Mouse (Mus musculus) limb, embryonic 11.5 days (tissue): Measurements from ENCODE around the gene Bcl7a. TPM values are rescaled to one million over a fixed set of nuclear protein-coding genes. Genes with fewer than 3 reads are reported as not detected.

Source experiments
- ATAC-seq: fragments of 200-750 bp; cut with Nextera tagmentation; 2 replicates; pipeline ENCODE4 v1.8.0; 2017; ENCODE audit warnings: low read depth; ENCODE audit not compliant: insufficient number of reproducible peaks, low FRiP score, low TSS enrichment
- DNase-seq: peaks from one replicate; pipeline ENCODE4 v3.0.0-alpha.2; 2015; ENCODE audit warnings: low spot score
- H3K27ac ChIP-seq: fragments of 300-500 bp; sonication (generic); replicated peaks from 2 replicates; pipeline ENCODE4 v1.5.1; 2014; ENCODE audit warnings: low read depth, mild to moderate bottlenecking, low read length
- H3K27me3 ChIP-seq: fragments of 300-500 bp; sonication (generic); 2 replicates; pipeline ENCODE4 v1.6.1; 2014; ENCODE audit warnings: mild to moderate bottlenecking, low read length, mixed read lengths; ENCODE audit not compliant: control insufficient read depth, insufficient read depth
- H3K36me3 ChIP-seq: fragments of 300-500 bp; sonication (generic); 2 replicates; pipeline ENCODE4 v1.6.1; 2014; ENCODE audit warnings: mild to moderate bottlenecking, low read length, moderate library complexity, mixed read lengths; ENCODE audit not compliant: control insufficient read depth, insufficient read depth
- H3K4me1 ChIP-seq: fragments of 300-500 bp; sonication (generic); 2 replicates; pipeline ENCODE4 v1.6.1; 2014; ENCODE audit warnings: low read length, mixed read lengths; ENCODE audit not compliant: control insufficient read depth, insufficient read depth
- H3K4me2 ChIP-seq: fragments of 300-500 bp; sonication (generic); 2 replicates; pipeline ENCODE4 v1.6.1; 2014; ENCODE audit warnings: low read depth, mild to moderate bottlenecking, moderate library complexity; ENCODE audit not compliant: severe bottlenecking
- H3K4me3 ChIP-seq: fragments of 300-500 bp; sonication (generic); 2 replicates; pipeline ENCODE4 v1.5.1; 2014; ENCODE audit warnings: low read depth, low read length
- H3K9ac ChIP-seq: fragments of 300-500 bp; sonication (generic); 2 replicates; pipeline ENCODE4 v1.6.1; 2014; ENCODE audit warnings: mild to moderate bottlenecking, low read length
- H3K9me3 ChIP-seq: fragments of 300-500 bp; sonication (generic); 2 replicates; pipeline ENCODE4 v1.6.1; 2016; ENCODE audit warnings: low read length; ENCODE audit not compliant: control insufficient read depth
- WGBS: fragments of 180-500 bp; shearing (Covaris S2); extraction: QIAGEN DNeasy Blood & Tissue Kit; methylation state at CpG from one replicate; pipeline ENCODE4 v1.1.7; 2014; 5-methylcytosine and 5-hydroxymethylcytosine counted together
- polyA plus RNA-seq: library from polyadenylated mRNA; unstranded; fragments of >200 nt; fragmentation: Nextera tagmentation; extraction: Ambion mirVana; gene quantifications from 2 replicates; pipeline ENCODE4 v1.2.1, GENCODE M21; 2014

Bcl7a gene
- polyA plus RNA-seq, 1 experiment from 2014 or later = 44.4 TPM

GRCm38 (mm10) chr5:123406952-123407351 lies 63.3 kb downstream of the Bcl7a start:
- H3K9me3 ChIP-seq = no peaks in the 10 kb centered on the region
- no peak for DNase-seq
- no peaks in the 10 kb centered on the region for H3K27me3 ChIP-seq
- 43% methylated on average over 2 of the region's 2 CpGs for WGBS
- no peaks in the 10 kb centered on the region for H3K4me1 ChIP-seq
- no peak overlapping the region for H3K4me3 ChIP-seq
- no peaks in the 10 kb centered on the region for H3K36me3 ChIP-seq
- no peak for ATAC-seq
- no peak overlapping the region for H3K27ac ChIP-seq
- no peak overlapping the region for H3K9ac ChIP-seq
- no peak overlapping the region for H3K4me2 ChIP-seq

- no peak for ATAC-seq
- WGBS = 79% methylated on average over 3 of the region's 3 CpGs
- no peak for DNase-seq
Measured at GRCm38 (mm10) chr5:123408176-123408575, 64.5 kb downstream of the Bcl7a start.

GRCm38 (mm10) chr5:123412193-123412592 lies 68.6 kb downstream of the Bcl7a start:
- Histone ChIP-seq H3K9ac (no peak overlapping the region), H3K27ac (no peak overlapping the region), H3K4me2 (no peak overlapping the region), H3K9me3 (no peaks in the 10 kb centered on the region), H3K4me1 (no peaks in the 10 kb centered on the region), H3K27me3 (no peaks in the 10 kb centered on the region), H3K36me3 (no peaks in the 10 kb centered on the region), H3K4me3 (no peak overlapping the region)
- no peak for ATAC-seq
- DNase-seq = no peak
- 73% methylated on average over 4 of the region's 4 CpGs for WGBS

More at GRCm38 (mm10) chr5:123408176-123408575, 64.5 kb downstream of the Bcl7a start:
- H3K27me3 ChIP-seq = no peaks in the 10 kb centered on the region
- no peak overlapping the region for H3K4me3 ChIP-seq
- H3K27ac ChIP-seq = no peak overlapping the region
- H3K4me2 ChIP-seq = no peak overlapping the region
- H3K9me3 ChIP-seq = no peaks in the 10 kb centered on the region
- no peak overlapping the region for H3K9ac ChIP-seq
- no peaks in the 10 kb centered on the region for H3K4me1 ChIP-seq
- H3K36me3 ChIP-seq = no peaks in the 10 kb centered on the region

GRCm38 (mm10) chr5:123413866-123414363 lies 70.3 kb downstream of the Bcl7a start:
- Histone ChIP-seq H3K27ac (no peak overlapping the region), H3K36me3 (no peaks in the 10 kb centered on the region), H3K4me1 (no peaks in the 10 kb centered on the region), H3K9ac (no peak overlapping the region), H3K4me2 (no peak overlapping the region), H3K4me3 (no peak overlapping the region), H3K9me3 (no peaks in the 10 kb centered on the region), H3K27me3 (no peaks in the 10 kb centered on the region)
- 88% methylated on average over 2 of the region's 2 CpGs for WGBS
- DNase-seq = no peak
- no peak for ATAC-seq

GRCm38 (mm10) chr5:123416149-123416548 lies 72.5 kb downstream of the Bcl7a start:
- no peak for DNase-seq
- Histone ChIP-seq H3K9ac (no peak overlapping the region), H3K4me1 (peaks cover 6% of the 10 kb centered on the region; the same call in 1 of the 2 replicates), H3K27ac (no peak overlapping the region), H3K4me3 (no peak overlapping the region), H3K36me3 (no peaks in the 10 kb centered on the region), H3K4me2 (no peak overlapping the region), H3K9me3 (no peaks in the 10 kb centered on the region), H3K27me3 (no peaks in the 10 kb centered on the region)
- 89% methylated on average over 3 of the region's 3 CpGs for WGBS
- ATAC-seq = no peak

GRCm38 (mm10) chr5:123416566-123417518 lies 73.2 kb downstream of the Bcl7a start:
- Histone ChIP-seq H3K9ac (no peak overlapping the region), H3K4me1 (peaks cover 6% of the 10 kb centered on the region; the same call in 1 of the 2 replicates), H3K27me3 (no peaks in the 10 kb centered on the region), H3K4me2 (no peak overlapping the region), H3K9me3 (no peaks in the 10 kb centered on the region), H3K27ac (no peak overlapping the region), H3K4me3 (no peak overlapping the region), H3K36me3 (no peaks in the 10 kb centered on the region)
- ATAC-seq = no peak
- WGBS = 86% methylated on average over 8 of the region's 8 CpGs
- DNase-seq = no peak

GRCm38 (mm10) chr5:123423885-123424284 lies 80.3 kb downstream of the Bcl7a start:
- 76% methylated on average over 2 of the region's 2 CpGs for WGBS
- no peaks in the 10 kb centered on the region for H3K9me3 ChIP-seq
- H3K4me1 ChIP-seq = peaks cover 6% of the 10 kb centered on the region; the same call in 1 of the 2 replicates
- DNase-seq (no peak), ATAC-seq (no peak)
- H3K4me2 ChIP-seq = no peak overlapping the region
- H3K27ac ChIP-seq = no peak overlapping the region
- no peak overlapping the region for H3K9ac ChIP-seq
- no peaks in the 10 kb centered on the region for H3K36me3 ChIP-seq
- no peak overlapping the region for H3K4me3 ChIP-seq
- no peaks in the 10 kb centered on the region for H3K27me3 ChIP-seq
